Comparison of ENCODE assay signal across 15 mouse cellular contexts in genomic region chr11:8584925-8585324, GRCm38 (mm10).
DNase-seq lines count a peak whose midpoint lies in the region; ATAC-seq and TF ChIP-seq lines count a peak whose summit lies in the region.
"Had no signal": no experiment of that assay in that cellular context is flagged by ENCODE, and none has a peak within 500 bp of the region (broad histone marks: within the 10 kb centered on the region; RNA-seq: fewer than 3 reads in every experiment).

No protein-coding gene starts in this region.

- H3K4me3 ChIP-seq in forebrain, embryonic 11.5 days (ENCODE audit: low read depth, low read length), result no peak overlapping the region
- H3K4me3 ChIP-seq in forebrain, embryonic 14.5 days (ENCODE audit: low read depth, low read length), result no peak overlapping the region
- H3K4me3 ChIP-seq in E14TG2a.4 (replicated peaks; ENCODE audit: low read length), result peak overlapping the region; percentile 20
- no peak overlapping the region for H3K4me3 ChIP-seq in limb, embryonic 10.5 days
- H3K4me3 ChIP-seq: hindbrain, embryonic 13.5 days; midbrain, embryonic 10.5 days had no signal

- H3K36me3 ChIP-seq in forebrain, embryonic 11.5 days (ENCODE audit: control insufficient read depth, insufficient read depth, low read length), result no peaks in the 10 kb centered on the region; the same call in 1 of the 2 replicates
- H3K36me3 ChIP-seq in forebrain, embryonic 14.5 days (ENCODE audit: control insufficient read depth, insufficient read depth, low read length), result no peaks in the 10 kb centered on the region
- peaks cover 84% of the 10 kb centered on the region for H3K36me3 ChIP-seq in E14TG2a.4 (ENCODE audit: insufficient read depth, low read length)
- H3K36me3 ChIP-seq in limb, embryonic 10.5 days, result peaks cover 72% of the 10 kb centered on the region
- H3K36me3 ChIP-seq: hindbrain, embryonic 13.5 days; midbrain, embryonic 10.5 days had no signal

- peaks cover 8% of the 10 kb centered on the region for H3K4me1 ChIP-seq in forebrain, embryonic 11.5 days (replicated peaks; ENCODE audit: control insufficient read depth, insufficient read depth, low read length)
- H3K4me1 ChIP-seq in forebrain, embryonic 14.5 days (ENCODE audit: control insufficient read depth, insufficient read depth, low read length), result 0 out of 2 replicates have a peak, but pooled peaks cover 6% of the 10 kb centered on the region
- peaks cover 100% of the 10 kb centered on the region for H3K4me1 ChIP-seq in E14TG2a.4 (replicated peaks; ENCODE audit: low read depth, low read length)
- peaks cover 47% of the 10 kb centered on the region for H3K4me1 ChIP-seq in limb, embryonic 10.5 days

- TF ChIP-seq POLR2A in brain, embryonic 14.5 days (IDR thresholded peaks at IDR 0.05; ENCODE audit: borderline replicate concordance, extremely low read depth, insufficient read depth, insufficient read length, poor library complexity, severe bottlenecking), result no peak

- no peaks in the 10 kb centered on the region for H3K27me3 ChIP-seq in forebrain, embryonic 11.5 days (ENCODE audit: control insufficient read depth, insufficient read depth, low read length)
- H3K27me3 ChIP-seq in forebrain, embryonic 14.5 days (replicated peaks; ENCODE audit: control insufficient read depth, insufficient read depth, low read length), result no peaks in the 10 kb centered on the region
- no peaks in the 10 kb centered on the region for H3K27me3 ChIP-seq in E14TG2a.4 (ENCODE audit: insufficient read depth, low read length)
- no peaks in the 10 kb centered on the region for H3K27me3 ChIP-seq in limb, embryonic 10.5 days (ENCODE audit: low read depth, poor library complexity, severe bottlenecking)
- H3K27me3 ChIP-seq: hindbrain, embryonic 13.5 days had no signal

- no peak overlapping the region for H3K4me2 ChIP-seq in forebrain, embryonic 11.5 days (ENCODE audit: low read depth, low read length, severe bottlenecking)
- no peak overlapping the region for H3K4me2 ChIP-seq in forebrain, embryonic 14.5 days (ENCODE audit: low read length)
- H3K4me2 ChIP-seq: hindbrain, embryonic 13.5 days had no signal

- peak overlapping the region; percentile 71 for H3K27ac ChIP-seq in forebrain, embryonic 11.5 days (ENCODE audit: low read depth, low read length)
- H3K27ac ChIP-seq in forebrain, embryonic 14.5 days (ENCODE audit: low read depth, low read length), result no peak overlapping the region
- H3K27ac ChIP-seq in limb, embryonic 10.5 days, result peak overlapping the region; percentile 47; the same call in 1 of the 2 replicates
- H3K27ac ChIP-seq: hindbrain, embryonic 13.5 days; midbrain, embryonic 10.5 days had no signal

- no peak overlapping the region for H3K9ac ChIP-seq in forebrain, embryonic 11.5 days (ENCODE audit: low read length)
- H3K9ac ChIP-seq in forebrain, embryonic 14.5 days (ENCODE audit: low read length), result no peak overlapping the region
- H3K9ac ChIP-seq: hindbrain, embryonic 13.5 days had no signal

- H3K9me3 ChIP-seq in forebrain, embryonic 11.5 days (ENCODE audit: control insufficient read depth, low read length), result no peaks in the 10 kb centered on the region
- H3K9me3 ChIP-seq in forebrain, embryonic 14.5 days (replicated peaks; ENCODE audit: control insufficient read depth, low read length), result no peaks in the 10 kb centered on the region
- no peaks in the 10 kb centered on the region for H3K9me3 ChIP-seq in E14TG2a.4 (ENCODE audit: low read length)
- no peaks in the 10 kb centered on the region for H3K9me3 ChIP-seq in limb, embryonic 10.5 days (replicated peaks)
- H3K9me3 ChIP-seq: hindbrain, embryonic 13.5 days; midbrain, embryonic 10.5 days had no signal

- peak; percentile 50 for ATAC-seq in forebrain, embryonic 11.5 days (replicated peaks; ENCODE audit: low FRiP score)
- ATAC-seq in forebrain, embryonic 14.5 days, result no peak

- intact Hi-C loops in gastrocnemius, postnatal 36 days (cut with DNase I), result no loop called here

- no peak for DNase-seq in forebrain, embryonic 11.5 days (ENCODE audit: low spot score)
- DNase-seq in forebrain, embryonic 14.5 days (ENCODE audit: low spot score), result no peak
- peak; percentile 60 for DNase-seq in brain, embryonic 14.5 days (ENCODE audit: low read depth)
- DNase-seq in limb, embryonic 10.5 days (ENCODE audit: low spot score), result no peak
- no peak for DNase-seq in urinary bladder, postnatal 4 days (ENCODE audit: low spot score in 2 of 2)
- DNase-seq in left cerebral cortex, adult 11 months (ENCODE audit: low spot score), result no peak
- DNase-seq in gastrocnemius, postnatal 36 days, result no peak
- DNase-seq: adrenal gland, postnatal 10 days; B cell, adult 2 months; layer of hippocampus, adult 9-11 months; liver; thymus, adult 2 months had no signal

- TF ChIP-seq CTCF in E14TG2a.4 (conservative IDR thresholded peaks at IDR 0.05; ENCODE audit: low read length), result no peak
- TF ChIP-seq CTCF in brain, embryonic 14.5 days (IDR thresholded peaks at IDR 0.05; ENCODE audit: borderline replicate concordance, extremely low read depth, insufficient read depth, insufficient read length), result no peak

- 5% methylated on average over 1 of the region's 1 CpGs for WGBS in forebrain, embryonic 11.5 days
- WGBS in forebrain, embryonic 14.5 days, result 12% methylated on average over 1 of the region's 1 CpGs
- WGBS in limb, embryonic 10.5 days, result 48% methylated on average over 1 of the region's 1 CpGs
